Mouse (Mus musculus): ENCODE data around the gene Lsm14a.
A peak's percentile ranks its signal among the peaks of the same experiment; 100 is the strongest.
"Not testable (repeated sequence)": the region's sequence is repeated elsewhere in the genome, so short reads cannot be mapped to it uniquely, and the experiment has no call there.

Lsm14a gene

DNA sequence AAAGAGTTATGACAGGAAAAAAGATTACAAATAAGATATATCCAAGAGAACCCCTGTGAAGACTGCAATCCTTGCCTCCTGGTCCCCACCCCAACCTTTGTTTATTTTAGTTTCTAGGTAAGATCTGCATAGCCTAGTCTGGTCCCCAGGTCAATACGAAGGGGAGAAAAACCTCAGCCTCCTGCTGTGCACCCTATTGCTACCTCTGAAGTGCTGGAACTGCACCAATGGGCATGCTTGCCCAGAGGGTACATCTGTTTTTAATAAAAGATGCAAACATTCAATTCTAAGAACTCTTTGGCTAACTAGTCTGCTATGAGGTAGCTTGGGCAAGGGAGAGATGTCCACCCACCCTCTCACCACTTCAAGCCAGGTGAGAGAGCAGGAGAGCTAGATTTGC is 19.2 kb downstream of the Lsm14a start:
- DNase-seq (ENCODE audit: low read depth) = no peak

DNA sequence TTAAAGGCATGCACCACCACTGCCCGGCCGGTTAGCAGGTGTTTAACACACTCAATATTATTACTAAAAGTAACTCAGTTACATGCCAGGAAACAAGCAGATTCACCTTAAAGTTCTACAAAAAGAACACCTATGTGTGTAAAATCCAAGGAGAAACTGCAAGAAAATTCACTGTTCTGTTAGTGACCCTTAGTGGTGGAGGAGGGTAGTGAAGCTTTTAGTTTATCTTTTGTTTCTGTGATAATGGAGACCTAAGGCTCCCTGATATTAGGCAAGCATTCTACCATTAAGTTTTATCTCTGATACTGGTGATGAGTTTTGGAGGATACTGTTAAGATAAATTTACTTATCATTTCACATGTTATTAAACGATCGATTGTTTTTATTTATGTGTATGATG is 37.5 kb downstream of the Lsm14a start:
- DNase-seq (ENCODE audit: low read depth) = no peak

DNA sequence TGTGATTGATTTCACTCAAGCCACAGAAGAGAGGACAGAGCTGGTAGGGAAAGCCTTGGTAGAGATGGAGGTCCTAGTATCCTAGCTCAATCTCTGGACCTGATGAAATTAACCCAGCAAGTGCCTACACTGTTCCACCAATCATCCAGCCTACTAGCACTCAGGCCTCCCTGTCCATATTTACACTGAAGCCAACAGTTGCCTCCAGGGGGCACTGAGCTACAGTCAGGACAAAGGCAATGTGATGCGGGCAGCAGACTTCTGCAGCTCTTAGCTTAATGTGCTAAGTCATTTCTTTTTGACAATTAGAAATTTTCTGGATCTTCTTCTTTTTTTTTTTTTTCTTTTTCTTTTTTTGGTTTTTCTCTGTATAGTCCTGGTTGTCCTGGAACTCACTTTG is 41.1 kb downstream of the Lsm14a start:
- no peak for DNase-seq (ENCODE audit: low read depth)

DNA sequence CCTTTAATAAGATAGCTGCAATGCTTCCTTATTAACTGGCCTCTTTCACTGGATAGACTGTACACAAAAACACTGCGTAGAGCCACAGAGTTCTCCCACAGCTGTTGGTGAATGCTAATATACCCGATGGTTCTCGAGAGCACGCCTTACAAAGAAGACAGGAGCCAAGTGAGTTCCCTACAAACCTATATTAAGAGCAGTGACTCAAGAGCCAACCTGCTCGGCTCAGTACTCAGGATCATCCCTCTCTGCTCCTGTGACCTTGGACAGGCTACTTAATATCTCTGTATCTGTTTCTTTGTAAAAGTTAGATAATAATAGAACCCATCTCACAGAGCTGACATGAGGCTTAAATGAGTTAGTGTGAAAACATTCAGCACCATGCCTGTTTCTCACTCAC is 42.9 kb downstream of the Lsm14a start:
- no peak for DNase-seq (ENCODE audit: low read depth)

DNA sequence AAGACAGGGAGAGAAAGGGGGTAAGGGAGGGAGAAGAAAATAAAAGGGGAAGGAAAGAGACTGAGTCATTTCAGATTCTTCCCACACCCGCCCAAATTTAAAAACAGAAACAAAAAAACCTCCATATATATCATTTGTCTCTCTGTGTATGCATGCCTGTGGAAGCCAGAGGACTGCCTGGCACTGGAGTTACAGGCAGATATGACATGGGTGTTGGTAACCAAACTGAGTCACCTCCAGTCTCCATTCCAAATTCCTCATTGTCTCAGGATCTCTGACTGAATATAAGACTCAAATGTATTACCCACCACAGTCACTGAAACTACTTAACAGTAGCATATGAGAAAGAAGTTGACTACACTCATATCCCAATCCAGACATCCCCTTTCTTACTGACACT is 45.1 kb downstream of the Lsm14a start:
- DNase-seq (ENCODE audit: low read depth) = no peak

DNA sequence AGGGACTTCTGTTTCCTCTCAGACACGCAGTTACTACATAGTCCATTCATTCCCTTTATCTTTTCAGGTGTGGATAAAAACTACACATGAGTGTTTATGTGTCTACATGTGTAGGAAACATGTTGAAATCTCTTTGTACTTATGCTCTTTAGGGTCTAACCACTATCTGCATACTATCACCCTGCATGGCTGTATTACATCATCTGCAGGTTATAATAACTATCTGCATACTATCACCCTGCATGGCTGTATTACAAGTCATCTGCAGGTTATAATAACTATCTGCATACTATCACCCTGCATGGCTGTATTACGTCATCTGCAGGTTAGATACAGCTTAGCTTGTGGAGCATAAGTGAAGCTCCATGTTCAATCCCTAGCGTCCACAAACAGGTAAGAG is 46.1 kb downstream of the Lsm14a start:
- DNase-seq (ENCODE audit: low read depth) = no peak

DNA sequence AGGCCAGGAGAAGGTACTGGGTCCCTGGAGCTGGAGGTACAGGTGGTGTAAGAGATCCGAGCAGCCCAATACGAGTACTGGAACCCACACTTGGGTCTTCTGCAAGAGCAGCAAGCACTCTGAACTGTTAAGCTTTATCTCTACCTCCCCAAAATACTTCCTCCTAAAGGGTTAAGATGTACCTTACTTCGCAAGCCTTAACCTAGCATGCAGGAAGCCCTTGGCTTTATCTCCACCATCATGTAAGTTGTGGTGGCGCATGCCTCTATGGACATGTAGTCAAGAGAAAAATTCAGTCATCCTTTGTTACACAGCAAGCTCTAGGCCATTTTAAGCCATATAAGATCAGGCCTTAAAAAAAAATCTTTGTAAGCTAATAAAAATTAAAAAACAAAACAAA is 46.6 kb downstream of the Lsm14a start:
- DNase-seq (ENCODE audit: low read depth) = no peak

DNA sequence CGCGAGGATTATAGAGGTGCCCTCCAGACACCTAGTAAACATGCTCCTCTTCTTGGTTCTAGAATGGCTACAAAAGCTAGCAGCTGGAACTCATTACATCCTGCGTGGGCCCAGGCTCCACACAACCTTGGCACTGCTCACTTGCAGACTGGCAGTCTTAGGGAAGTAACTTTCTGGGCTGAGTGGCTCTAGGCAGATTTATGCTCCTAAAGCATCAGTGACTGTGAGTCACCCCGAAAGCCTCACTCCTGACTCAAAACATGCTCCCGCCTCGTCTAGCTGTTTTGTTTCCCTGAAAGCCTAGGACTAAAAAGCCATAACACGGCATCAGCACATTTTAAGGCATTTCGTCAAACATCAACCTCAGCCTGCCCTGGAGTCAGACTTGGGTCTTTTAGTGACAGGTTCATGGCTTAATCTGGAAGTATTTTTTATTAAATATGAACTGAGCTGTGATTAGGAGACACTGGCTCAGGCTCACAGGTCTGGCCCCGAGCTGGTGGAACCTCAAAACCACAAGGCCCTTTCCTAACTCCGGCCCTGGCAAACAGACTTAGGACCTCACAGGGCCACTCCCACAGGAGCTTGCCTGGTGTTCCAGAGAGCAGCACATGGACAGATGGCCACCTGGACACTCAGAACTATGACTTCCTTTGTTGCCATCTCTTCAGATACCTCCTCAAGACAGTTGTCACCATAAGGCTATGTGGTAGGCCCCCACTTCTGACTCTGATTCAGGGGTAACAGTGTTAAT is 50.9 kb downstream of the Lsm14a start:
- peak; percentile 100 for DNase-seq (ENCODE audit: low read depth)

DNA sequence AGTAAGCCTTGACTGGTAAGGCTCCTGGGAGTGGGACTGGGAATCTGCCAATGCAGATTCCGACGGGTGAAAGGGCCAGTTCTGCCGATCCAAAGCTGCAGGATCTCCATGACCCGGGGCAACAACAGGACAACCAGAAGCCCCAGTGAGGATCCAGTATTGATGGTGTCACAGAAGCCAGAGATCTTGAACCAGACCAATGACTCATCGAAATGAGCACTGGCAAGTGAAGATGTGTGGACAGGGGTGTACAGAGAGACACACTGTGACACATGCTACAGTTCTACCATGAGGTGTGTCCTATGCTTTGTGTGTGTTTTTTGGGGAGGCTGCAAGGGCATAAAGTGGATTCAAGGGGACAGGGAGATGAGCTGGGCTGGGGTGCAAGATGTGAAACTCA is 52.3 kb downstream of the Lsm14a start:
- DNase-seq (ENCODE audit: low read depth) = no peak

DNA sequence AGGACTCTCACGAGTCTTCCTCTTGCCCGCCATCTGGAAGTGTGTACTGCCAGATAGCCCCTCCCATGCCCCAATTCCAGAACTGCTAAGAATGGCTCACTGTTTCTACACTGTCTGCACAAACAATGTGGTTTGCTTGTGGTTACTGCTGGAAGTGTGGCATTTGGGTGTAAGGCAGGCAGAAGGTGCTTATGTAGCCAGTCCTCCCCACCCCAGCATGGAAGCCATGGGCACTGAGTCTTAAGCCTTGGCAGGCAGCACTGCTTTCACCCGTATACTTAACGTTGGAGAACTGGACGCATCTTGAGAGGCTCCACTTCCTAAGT is 54.0 kb downstream of the Lsm14a start:
- DNase-seq (ENCODE audit: low read depth) = peak; percentile 96

DNA sequence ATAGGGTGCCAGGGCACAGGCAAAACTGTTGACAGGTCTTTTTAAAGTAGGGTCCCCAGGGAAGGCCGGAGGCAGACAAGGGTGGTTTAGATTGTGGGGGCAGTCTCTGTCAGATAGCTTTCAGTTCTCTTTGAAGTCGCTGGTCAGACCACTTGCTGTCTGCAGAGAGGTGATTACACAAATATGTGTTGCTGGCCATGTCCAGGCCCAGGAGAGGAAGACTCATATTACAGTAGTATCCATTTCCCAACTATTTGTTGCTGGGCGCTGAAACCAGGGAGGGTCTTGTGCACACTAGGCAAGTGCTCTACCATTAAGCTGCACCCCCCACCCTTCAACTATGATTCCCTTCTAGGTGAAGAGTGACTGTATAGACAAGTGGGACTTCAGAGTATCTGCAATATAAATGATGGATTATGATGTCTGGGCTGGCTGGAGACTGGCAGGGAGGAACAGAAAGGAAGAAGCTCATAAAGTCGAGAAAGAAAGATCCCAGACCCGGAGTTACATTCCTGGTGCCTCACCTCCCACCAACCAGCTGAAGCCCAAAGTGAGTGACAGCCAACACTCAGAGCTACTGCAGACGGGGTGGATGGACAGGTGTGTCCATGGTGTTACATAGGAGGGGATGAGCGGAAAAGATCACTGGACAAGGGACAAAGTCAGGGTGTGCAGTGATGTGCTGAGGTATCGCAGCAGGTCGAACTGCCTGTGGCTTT is 54.5 kb downstream of the Lsm14a start:
- no peak for DNase-seq (ENCODE audit: low read depth)

DNA sequence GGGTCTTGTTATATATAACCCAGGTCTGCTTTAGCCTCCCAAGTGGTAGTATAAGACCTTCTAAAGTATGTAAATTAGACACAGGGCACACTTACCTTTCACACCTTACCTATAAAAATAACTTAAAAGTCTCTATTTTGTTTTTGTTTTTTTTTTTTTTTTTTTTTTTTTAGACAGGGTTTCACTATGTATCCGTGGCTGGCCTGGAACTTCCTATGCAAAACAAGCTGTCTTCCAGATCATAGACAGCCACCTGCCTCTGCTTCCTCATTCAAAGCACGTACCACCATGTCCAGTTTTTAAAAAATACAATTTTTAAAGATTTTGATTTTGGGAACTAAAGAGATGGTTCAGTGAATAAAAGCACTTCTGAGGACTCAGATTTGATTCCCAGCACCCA is 55.8 kb downstream of the Lsm14a start:
- no peak for DNase-seq (ENCODE audit: low read depth)

DNA sequence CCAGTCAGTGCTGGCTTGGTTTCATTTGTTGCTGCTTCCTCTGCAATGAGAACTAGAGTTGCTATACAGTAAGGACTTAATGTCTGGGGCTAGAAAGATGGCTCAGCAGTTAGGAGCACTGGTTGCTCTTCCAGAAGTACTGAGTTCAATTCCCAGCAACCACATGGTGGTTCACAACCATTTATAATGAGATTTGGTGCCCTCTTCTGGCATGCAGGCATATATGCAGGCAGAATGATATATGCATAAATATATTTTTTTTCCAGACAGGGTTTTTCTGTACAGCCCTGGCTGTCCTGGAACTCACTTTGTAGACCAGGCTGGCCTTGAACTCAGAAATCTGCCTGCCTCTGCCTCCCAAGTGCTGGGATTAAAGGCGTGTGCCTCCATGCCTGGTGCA is 56.6 kb downstream of the Lsm14a start:
- not testable (repeated sequence) for DNase-seq (ENCODE audit: low read depth)

DNA sequence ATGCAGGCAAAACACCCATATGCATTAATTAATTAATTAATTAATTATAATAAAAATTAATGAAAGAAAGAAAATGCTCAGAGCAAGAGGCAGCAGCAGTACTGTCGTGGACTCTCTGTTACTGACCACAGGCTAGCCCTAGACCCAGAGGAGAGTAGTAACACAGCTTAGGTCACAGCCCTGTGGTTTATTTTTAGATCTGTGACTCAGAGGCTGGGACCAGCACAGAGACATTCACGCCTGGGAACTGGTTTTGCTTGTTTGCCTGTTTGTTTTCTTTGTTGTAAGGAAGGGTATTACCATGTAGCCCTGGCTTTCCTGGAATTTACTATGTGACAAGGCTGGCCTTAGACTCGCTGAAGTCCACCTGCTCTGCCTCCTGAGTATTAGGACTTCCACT is 65.6 kb downstream of the Lsm14a start:
- DNase-seq (ENCODE audit: low read depth) = no peak

DNA sequence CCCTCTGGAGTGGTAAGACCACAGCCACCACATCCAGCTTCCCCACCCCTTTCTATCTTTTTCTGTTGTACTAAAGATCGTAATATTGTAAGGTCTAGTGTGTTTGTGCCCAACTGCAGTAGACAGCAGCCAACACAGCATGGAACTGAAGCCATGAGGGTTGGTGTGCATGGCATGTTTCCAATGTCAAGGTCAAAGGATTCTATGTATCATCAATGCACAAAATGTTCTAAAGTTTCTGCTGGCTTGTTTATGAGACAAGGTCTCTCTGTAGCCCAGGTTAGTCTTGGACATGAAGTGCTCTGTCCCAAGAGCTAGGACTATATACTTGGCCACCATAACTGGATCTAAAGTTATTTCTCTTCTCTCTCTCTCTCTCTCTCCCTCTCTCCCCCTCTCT is 68.3 kb downstream of the Lsm14a start:
- DNase-seq (ENCODE audit: low read depth) = no peak

DNA sequence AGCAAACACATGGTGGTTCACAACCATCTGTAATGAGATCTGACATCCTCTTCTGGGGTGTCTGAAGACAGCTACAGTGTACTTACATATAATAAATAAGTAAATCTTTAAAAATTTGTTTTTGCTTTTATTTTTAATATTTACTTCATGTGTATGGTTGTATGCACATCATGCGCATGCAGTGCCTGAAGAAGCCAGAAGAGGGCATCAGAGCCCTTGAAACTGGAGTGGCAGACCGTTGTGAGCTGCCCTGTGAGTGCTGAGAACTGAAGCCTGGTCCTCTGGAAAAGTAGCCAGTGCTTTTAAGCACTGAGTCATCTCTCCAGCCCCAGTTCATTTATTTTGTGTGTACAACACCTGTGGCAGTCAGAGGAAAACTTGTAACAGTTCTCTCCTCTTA is 69.1 kb downstream of the Lsm14a start:
- DNase-seq (ENCODE audit: low read depth) = no peak

DNA sequence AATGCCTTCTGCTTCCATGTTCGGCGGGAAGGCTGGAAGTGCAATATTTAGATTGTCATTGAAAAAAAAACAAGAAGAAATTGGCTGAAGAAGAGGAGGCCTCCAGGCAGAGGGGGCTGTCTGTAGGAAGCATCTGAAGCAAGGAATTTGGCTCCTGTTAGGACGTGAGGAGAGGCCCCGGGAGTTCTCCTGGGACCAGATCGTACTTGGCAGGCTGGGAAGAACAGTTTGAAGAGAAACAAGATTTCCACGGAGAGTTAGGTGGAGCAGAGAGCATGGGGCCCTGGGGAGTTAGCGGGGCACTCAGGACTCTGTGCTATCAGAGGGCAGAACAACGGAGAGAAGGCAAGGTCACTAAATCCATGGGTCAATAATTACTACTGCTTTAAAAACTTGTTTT is 69.8 kb downstream of the Lsm14a start:
- DNase-seq (ENCODE audit: low read depth) = no peak

DNA sequence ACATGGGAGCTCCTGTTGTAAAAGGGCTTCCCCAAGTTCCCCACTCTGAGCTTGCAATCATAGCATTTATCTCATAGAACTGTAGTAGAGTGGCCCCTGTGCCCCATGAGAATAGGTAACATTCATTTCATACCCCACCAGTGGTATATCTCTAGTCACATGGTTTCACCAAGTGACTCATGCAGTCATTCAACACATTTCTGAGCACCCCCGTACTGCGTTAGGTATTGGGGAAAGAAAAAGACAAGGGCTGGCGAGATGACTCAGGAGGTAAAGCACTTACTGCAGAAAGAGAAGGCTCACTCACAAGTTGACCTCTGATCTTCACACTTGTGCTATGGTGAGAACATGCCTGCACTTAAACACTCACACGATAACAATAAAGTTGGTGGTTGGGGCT is 71.2 kb downstream of the Lsm14a start:
- no peak for DNase-seq (ENCODE audit: low read depth)

DNA sequence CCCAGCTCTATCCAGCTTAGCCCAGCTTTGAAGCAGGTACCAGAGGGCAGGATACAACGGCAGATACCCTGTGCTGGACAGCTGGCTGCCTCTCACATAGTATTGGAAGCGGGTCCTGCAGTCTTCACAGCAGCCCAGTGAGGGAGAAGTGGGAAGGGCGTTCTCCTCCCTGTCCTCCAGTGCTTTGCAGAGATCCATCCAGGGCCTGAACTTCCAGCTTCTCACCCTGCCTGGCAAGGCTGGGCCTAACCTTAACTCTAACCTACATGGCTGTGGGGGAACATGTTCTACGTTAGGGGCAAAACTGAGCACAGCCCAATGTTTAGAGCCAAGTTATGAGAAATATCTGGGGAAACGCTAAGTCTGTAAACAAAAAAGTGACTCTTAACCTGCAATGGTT is 72.0 kb downstream of the Lsm14a start:
- no peak for DNase-seq (ENCODE audit: low read depth)

DNA sequence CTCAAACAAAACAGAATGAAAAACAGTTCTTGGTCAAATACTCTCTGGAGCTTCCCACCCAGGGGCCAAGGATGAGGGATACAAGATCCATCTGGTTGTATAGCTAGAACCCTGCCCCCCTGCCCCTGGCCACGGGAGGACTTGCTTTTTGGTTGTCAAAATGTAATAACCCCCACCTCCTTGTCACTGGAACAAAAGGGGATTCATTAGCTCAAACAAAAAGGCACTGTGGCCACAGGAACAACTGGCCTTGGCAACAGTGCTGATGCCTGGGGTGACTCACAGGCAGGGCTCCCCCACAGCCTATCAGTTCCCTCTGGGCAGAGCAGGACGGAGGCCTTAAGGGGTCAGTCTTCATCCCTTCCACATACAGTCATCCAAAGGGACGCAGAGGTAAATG is 73.2 kb downstream of the Lsm14a start:
- peak; percentile 94 for DNase-seq (ENCODE audit: low read depth)

DNA sequence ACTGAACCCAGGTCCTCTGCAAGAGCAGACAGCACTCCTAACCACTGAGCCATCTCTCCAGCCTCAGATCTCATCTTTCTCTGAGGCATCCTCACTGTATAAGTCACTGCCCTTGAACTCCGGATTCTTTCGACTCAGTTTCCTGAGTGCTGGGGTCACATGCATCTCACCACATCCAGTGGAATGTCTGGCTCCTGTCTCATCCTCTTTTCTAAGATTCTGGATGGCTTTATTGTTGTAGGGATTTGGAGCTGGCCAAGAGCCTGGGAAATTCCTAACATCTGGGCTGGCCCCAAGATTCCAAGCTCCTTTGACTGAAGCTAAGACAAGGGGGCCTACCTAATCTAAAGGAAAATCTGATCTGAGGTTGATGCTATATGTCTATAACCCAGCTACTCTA is 74.0 kb downstream of the Lsm14a start:
- peak; percentile 76 for DNase-seq (ENCODE audit: low read depth)

DNA sequence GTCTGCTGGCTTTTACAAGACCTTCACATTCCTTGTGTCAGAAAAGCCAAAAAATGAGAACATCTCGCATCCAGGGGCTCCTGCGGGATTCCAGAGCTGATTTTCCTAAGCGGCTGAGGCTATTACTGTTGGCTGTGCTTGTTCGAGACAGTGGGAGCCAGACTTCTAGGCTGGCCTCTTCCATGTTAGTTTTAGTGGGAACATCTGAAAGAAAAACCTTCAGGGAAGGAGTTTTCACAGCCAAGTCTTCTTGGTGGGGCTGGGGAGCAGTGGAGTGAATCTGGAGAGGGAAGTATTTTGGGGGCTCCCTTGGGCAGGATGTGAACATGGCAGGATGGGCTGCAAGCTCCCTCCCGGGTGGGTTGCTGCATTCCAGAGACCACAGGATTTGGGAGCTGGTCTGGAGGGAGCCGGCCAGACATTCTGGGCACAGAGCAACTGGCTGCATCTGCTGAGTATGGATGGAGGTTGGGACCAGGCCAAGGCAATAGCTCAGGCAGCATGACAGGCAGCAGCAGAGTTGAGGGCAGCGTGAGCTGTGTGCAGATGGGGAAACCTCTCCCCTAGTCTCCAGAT is 75.1 kb downstream of the Lsm14a start:
- DNase-seq (ENCODE audit: low read depth) = peak; percentile 94

DNA sequence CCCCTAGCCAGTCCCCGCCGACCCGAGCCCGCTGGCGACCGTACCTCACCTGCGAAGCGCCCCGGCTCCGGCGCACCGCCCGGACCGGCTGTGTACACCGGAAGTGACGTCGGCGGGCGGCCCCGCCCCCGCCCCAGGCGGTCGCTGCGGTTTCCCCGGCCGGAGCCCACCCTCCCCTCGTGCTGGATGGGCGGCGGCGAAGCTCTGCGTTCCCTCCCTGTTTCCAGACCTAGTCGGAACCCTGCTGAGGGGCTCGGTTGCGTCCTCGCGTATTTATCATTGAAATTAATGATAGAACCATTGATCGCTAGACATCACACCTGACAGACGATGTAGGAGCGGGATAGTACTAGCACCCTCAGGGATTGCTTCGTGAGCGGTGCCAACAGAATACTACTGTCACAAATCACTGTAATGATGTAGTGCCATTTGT is 79.7 kb downstream of the Lsm14a start, which contains the start of gene 4931406P16Rik:
TSS of gene 4931406P16Rik (minus strand) at position 109 of the 433 bp plus-strand sequence.
- DNase-seq (ENCODE audit: low read depth) = no peak
